Mouse (Mus musculus): ENCODE data around the gene Lama1. TPM values are rescaled to one million over a fixed set of nuclear protein-coding genes. Genes with fewer than 3 reads are reported as not detected.

The Lama1 gene
- 14.0 and 18.0 TPM in 2 replicates for polyA plus RNA-seq (2016; fragmentation: Nextera tagmentation; extraction: Ambion mirVana)

- Histone ChIP-seq H3K27ac (replicated peaks) (peak within 1 kb of the TSS; percentile 94), H3K4me1 (peaks cover 81% of the 10 kb centered on the region), H3K4me3 (peak within 1 kb of the TSS; percentile 90), H3K9me3 (no peaks in the 10 kb centered on the region), H3K27me3 (replicated peaks; ENCODE audit: low read depth, poor library complexity, severe bottlenecking) (0 out of 2 replicates have a peak, but pooled peaks cover 12% of the 10 kb centered on the region), H3K36me3 (replicated peaks) (no peaks in the 10 kb centered on the region)
- peak; percentile 96 for DNase-seq (ENCODE audit: low spot score)
- 2% methylated on average over 32 of the region's 32 CpGs for WGBS
Measured at GRCm38 (mm10) chr17:67696694-67697386, at the start of gene Lama1. TSS of gene Lama1 (plus strand) at chr17:67697259.

GRCm38 (mm10) chr17:67651506-67651905 is 45.6 kb upstream of the Lama1 start:
- Histone ChIP-seq H3K36me3 (replicated peaks) (no peaks in the 10 kb centered on the region), H3K9me3 (no peaks in the 10 kb centered on the region), H3K27ac (replicated peaks) (no peak overlapping the region), H3K4me1 (no peaks in the 10 kb centered on the region), H3K4me3 (no peak overlapping the region), H3K27me3 (replicated peaks; ENCODE audit: low read depth, poor library complexity, severe bottlenecking) (0 out of 2 replicates have a peak, but pooled peaks cover 6% of the 10 kb centered on the region)
- WGBS: 19% methylated on average over 4 of the region's 4 CpGs
- peak; percentile 56 for DNase-seq (ENCODE audit: low spot score)

DNA sequence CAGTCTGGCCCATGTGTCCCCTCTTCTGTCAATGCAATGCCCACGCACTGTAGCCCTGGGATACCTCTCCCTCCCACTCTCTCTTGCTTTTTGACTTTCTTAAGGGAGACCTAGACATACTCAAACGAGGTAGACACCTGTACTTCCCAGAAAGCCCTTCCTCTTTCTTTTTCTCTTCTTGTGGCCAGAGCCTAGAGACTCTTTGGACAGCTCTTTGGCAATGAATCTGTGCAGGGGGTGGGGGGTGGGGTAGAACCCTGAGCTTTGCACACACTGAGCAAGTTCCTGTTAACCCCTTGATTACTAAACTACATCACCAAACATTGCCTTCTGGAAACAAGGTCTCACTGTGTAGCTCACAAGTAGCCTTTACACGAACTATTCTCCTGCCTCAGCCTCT is 32.8 kb upstream of the Lama1 start:
- no peak for DNase-seq (ENCODE audit: low spot score)
- Histone ChIP-seq H3K27me3 (replicated peaks; ENCODE audit: low read depth, poor library complexity, severe bottlenecking) (no peaks in the 10 kb centered on the region), H3K36me3 (replicated peaks) (no peaks in the 10 kb centered on the region), H3K4me3 (no peak overlapping the region), H3K4me1 (no peaks in the 10 kb centered on the region), H3K9me3 (no peaks in the 10 kb centered on the region), H3K27ac (replicated peaks) (no peak overlapping the region)
- WGBS: 71% methylated on average over 3 of the region's 3 CpGs

- no peak for DNase-seq (ENCODE audit: low spot score)
- Histone ChIP-seq H3K36me3 (replicated peaks) (no peaks in the 10 kb centered on the region), H3K9me3 (no peaks in the 10 kb centered on the region), H3K4me1 (no peaks in the 10 kb centered on the region), H3K27ac (replicated peaks) (no peak overlapping the region), H3K4me3 (no peak overlapping the region), H3K27me3 (replicated peaks; ENCODE audit: low read depth, poor library complexity, severe bottlenecking) (no peaks in the 10 kb centered on the region)
- WGBS: 71% methylated on average over 5 of the region's 5 CpGs
Measured at GRCm38 (mm10) chr17:67666981-67667380, 30.1 kb upstream of the Lama1 start.

GRCm38 (mm10) chr17:67667981-67668380 is 29.1 kb upstream of the Lama1 start:
- Histone ChIP-seq H3K9me3 (no peaks in the 10 kb centered on the region), H3K27me3 (replicated peaks; ENCODE audit: low read depth, poor library complexity, severe bottlenecking) (no peaks in the 10 kb centered on the region), H3K27ac (replicated peaks) (no peak overlapping the region), H3K4me3 (no peak overlapping the region), H3K4me1 (no peaks in the 10 kb centered on the region), H3K36me3 (replicated peaks) (no peaks in the 10 kb centered on the region)
- 18% methylated on average over 3 of the region's 3 CpGs for WGBS
- DNase-seq (ENCODE audit: low spot score): peak; percentile 82

DNA sequence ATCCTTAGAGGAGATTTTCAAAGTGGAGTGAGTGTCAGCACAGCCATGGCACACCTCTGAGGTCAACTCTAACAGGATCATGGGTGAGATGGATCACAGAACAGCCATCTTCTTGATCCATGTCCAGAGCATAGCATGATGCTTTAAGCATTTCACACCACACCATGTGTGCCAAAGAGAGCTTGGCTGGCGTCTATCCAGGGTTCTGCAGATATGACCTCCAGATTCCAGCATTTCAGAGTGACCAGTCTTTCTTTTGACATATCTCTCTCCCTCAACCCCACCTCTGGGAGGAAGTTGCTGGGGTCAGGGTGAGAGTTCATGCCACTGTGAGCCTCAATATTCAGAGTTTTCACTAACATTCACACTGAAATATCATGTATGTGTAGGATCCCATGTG is 18.5 kb upstream of the Lama1 start:
- 93% methylated on average over 1 of the region's 1 CpGs for WGBS
- Histone ChIP-seq H3K27me3 (replicated peaks; ENCODE audit: low read depth, poor library complexity, severe bottlenecking) (no peaks in the 10 kb centered on the region), H3K27ac (replicated peaks) (no peak overlapping the region), H3K36me3 (replicated peaks) (no peaks in the 10 kb centered on the region), H3K4me1 (no peaks in the 10 kb centered on the region), H3K9me3 (no peaks in the 10 kb centered on the region), H3K4me3 (no peak overlapping the region)
- DNase-seq (ENCODE audit: low spot score): no peak

GRCm38 (mm10) chr17:67681084-67681483 is 16.0 kb upstream of the Lama1 start:
- H3K27ac ChIP-seq (replicated peaks): no peak overlapping the region
- no peaks in the 10 kb centered on the region for H3K9me3 ChIP-seq
- no peak overlapping the region for H3K4me3 ChIP-seq
- 78% methylated on average over 6 of the region's 6 CpGs for WGBS
- peaks cover 18% of the 10 kb centered on the region for H3K4me1 ChIP-seq
- H3K36me3 ChIP-seq (replicated peaks): no peaks in the 10 kb centered on the region
- no peaks in the 10 kb centered on the region for H3K27me3 ChIP-seq (replicated peaks; ENCODE audit: low read depth, poor library complexity, severe bottlenecking)
- DNase-seq (ENCODE audit: low spot score): no peak

GRCm38 (mm10) chr17:67685022-67685743 is 11.9 kb upstream of the Lama1 start:
- Histone ChIP-seq H3K27me3 (replicated peaks; ENCODE audit: low read depth, poor library complexity, severe bottlenecking) (no peaks in the 10 kb centered on the region), H3K4me1 (peaks cover 53% of the 10 kb centered on the region), H3K4me3 (no peak overlapping the region), H3K36me3 (replicated peaks) (no peaks in the 10 kb centered on the region), H3K9me3 (no peaks in the 10 kb centered on the region), H3K27ac (replicated peaks) (peak overlapping the region; percentile 54; the same call in 1 of the 2 replicates)
- peak; percentile 59 for DNase-seq (ENCODE audit: low spot score)
- WGBS: 37% methylated on average over 14 of the region's 14 CpGs

DNA sequence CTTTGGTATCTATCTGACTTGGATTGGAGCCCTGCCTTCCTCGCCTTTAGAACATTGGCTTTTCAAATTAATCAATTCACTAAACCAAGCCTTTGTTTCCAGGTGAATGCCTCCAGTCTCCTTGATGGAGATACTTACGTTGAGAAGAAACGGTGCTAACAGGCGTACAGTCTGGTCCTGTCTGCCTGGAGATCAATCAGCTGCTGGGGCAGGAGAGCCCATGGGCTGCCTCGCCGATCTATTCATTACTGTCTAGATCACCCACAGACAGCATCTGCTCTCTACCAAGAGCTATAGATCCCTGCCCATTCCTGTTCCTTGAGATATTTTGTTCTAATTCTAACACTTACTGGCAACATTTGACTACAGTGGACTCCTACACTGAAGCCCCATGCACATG is 9.6 kb upstream of the Lama1 start:
- no peak overlapping the region for H3K27ac ChIP-seq (replicated peaks)

GRCm38 (mm10) chr17:67690689-67691088 is 6.4 kb upstream of the Lama1 start:
- Histone ChIP-seq H3K9me3 (no peaks in the 10 kb centered on the region), H3K27me3 (replicated peaks; ENCODE audit: low read depth, poor library complexity, severe bottlenecking) (no peaks in the 10 kb centered on the region), H3K27ac (replicated peaks) (peak overlapping the region; percentile 27), H3K4me3 (no peak overlapping the region), H3K4me1 (peaks cover 65% of the 10 kb centered on the region), H3K36me3 (replicated peaks) (no peaks in the 10 kb centered on the region)
- DNase-seq (ENCODE audit: low spot score): no peak
- WGBS: 64% methylated on average over 4 of the region's 4 CpGs

More for the DNA sequence above, 9.6 kb upstream of the Lama1 start:
- WGBS: 81% methylated on average over 6 of the region's 6 CpGs
- no peaks in the 10 kb centered on the region for H3K36me3 ChIP-seq (replicated peaks)
- H3K4me1 ChIP-seq: peaks cover 59% of the 10 kb centered on the region
- no peaks in the 10 kb centered on the region for H3K27me3 ChIP-seq (replicated peaks; ENCODE audit: low read depth, poor library complexity, severe bottlenecking)
- DNase-seq (ENCODE audit: low spot score): no peak
- H3K9me3 ChIP-seq: no peaks in the 10 kb centered on the region
- H3K4me3 ChIP-seq: no peak overlapping the region

GRCm38 (mm10) chr17:67692651-67693050 is 4.4 kb upstream of the Lama1 start:
- H3K9me3 ChIP-seq: no peaks in the 10 kb centered on the region
- H3K27me3 ChIP-seq (replicated peaks; ENCODE audit: low read depth, poor library complexity, severe bottlenecking): no peaks in the 10 kb centered on the region
- WGBS: 79% methylated on average over 2 of the region's 2 CpGs
- H3K4me1 ChIP-seq: peaks cover 66% of the 10 kb centered on the region
- no peaks in the 10 kb centered on the region for H3K36me3 ChIP-seq (replicated peaks)
- no peak for DNase-seq (ENCODE audit: low spot score)
- H3K27ac ChIP-seq (replicated peaks): no peak overlapping the region
- no peak overlapping the region for H3K4me3 ChIP-seq

DNA sequence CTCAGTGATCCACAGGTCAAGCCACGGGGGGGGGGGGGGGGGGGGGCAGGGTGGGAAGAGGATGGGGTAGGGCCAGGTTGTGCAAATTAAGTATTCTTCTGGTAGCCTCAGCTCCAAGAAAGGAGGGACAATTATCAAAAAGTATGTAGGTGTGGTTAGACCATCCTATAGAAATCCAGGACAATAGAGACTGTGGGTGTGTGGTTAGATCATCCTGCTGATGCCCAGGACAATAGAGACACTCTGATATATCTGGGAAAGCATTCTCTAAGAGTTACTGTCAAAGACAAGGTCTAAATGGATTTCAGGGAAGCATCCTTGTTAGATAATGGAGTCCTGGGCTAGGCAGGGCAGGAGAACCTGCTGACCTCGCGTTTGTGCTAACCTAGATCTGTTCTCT is 3.2 kb upstream of the Lama1 start:
- no peaks in the 10 kb centered on the region for H3K27me3 ChIP-seq (replicated peaks; ENCODE audit: low read depth, poor library complexity, severe bottlenecking)
- no peak overlapping the region for H3K27ac ChIP-seq (replicated peaks)
- DNase-seq (ENCODE audit: low spot score): no peak
- WGBS: 63% methylated on average over 3 of the region's 3 CpGs
- H3K9me3 ChIP-seq: no peaks in the 10 kb centered on the region
- peaks cover 66% of the 10 kb centered on the region for H3K4me1 ChIP-seq
- H3K36me3 ChIP-seq (replicated peaks): no peaks in the 10 kb centered on the region
- H3K4me3 ChIP-seq: no peak overlapping the region

DNA sequence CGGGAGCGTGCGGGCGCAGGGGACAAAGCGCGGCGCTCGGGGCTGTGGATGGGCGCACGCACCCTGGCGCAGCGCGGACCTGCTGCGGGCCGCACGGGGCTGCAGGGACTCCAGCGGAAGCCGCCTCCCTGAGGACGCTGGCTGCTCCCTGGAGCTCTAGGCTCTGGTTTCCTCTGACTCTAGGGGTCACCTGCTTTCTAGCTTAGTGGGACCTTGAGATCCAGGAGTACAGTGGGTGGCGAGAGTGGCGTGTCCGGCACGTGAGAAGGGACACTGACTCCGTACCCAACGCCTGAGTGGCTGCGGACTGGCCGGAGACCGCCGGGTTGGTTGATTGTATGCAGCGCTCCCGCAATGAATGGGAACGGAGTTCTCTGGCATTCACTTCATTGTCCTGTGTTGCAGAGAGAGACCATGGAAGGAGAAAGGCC is 417 bp downstream of the Lama1 start:
- H3K36me3 ChIP-seq (replicated peaks): no peaks in the 10 kb centered on the region
- H3K4me1 ChIP-seq: peaks cover 87% of the 10 kb centered on the region
- H3K27ac ChIP-seq (replicated peaks): peak overlapping the region; percentile 94
- H3K4me3 ChIP-seq: peak overlapping the region; percentile 90
- H3K9me3 ChIP-seq: no peaks in the 10 kb centered on the region
- DNase-seq (ENCODE audit: low spot score): no peak
- H3K27me3 ChIP-seq (replicated peaks; ENCODE audit: low read depth, poor library complexity, severe bottlenecking): 0 out of 2 replicates have a peak, but pooled peaks cover 12% of the 10 kb centered on the region
- under 1% methylated on average over 32 of the region's 32 CpGs for WGBS
